Mouse (Mus musculus): ENCODE results near the gene Pkd1l2. TPM values are rescaled to one million over a fixed set of nuclear protein-coding genes. Genes with fewer than 3 reads are reported as not detected.

Gene Pkd1l2
- polyA plus RNA-seq, 2 experiments = 0.07 to 0.16 TPM

DNA sequence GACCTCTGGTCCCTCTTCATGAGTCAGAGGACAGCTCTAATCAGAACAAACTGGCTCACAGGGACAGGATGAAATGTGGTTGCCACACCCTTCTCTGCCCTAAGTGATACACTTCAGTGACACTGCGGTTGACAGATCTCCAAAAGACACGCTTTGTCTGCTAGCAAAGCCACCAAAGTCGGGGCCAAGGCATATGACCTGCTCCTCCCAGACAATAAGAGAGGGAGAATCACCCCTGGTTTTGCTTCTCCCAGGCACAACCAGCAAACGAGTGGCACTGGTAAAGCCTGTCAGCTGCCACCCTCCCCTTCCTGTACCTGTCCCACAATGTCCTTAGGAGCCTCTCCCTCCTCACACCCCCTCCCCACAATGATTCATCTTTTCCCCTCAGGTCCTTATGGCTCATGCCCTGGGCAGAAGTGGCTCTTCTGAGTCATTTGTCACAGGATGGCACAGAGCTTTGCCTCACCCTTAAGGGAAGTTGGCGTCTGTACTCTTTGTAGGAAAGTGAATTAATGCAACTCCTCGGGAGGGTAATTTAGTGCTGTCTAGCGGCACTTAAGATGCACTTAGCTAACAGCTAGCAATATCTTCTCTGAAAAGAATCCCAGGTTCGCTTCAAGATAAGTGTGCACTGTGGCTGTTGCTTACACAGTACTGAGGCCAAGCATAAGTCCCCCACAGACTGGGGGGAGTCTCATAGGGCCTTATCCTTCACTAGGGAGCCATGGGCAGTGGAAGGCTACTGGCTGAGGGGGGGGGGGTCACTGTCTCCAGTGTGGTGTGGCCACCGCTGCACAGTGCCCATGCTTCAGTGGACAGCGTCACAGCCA, 7.7 kb downstream of the Pkd1l2 start:
- no peak for DNase-seq (ENCODE audit: low spot score)
- Histone ChIP-seq H3K4me3 (replicated peaks; ENCODE audit: low read length) (no peak overlapping the region), H3K9ac (ENCODE audit: low read depth, low read length, severe bottlenecking) (no peak overlapping the region), H3K9me3 (ENCODE audit: control insufficient read depth, low read length) (no peaks in the 10 kb centered on the region), H3K36me3 (ENCODE audit: control insufficient read depth, insufficient read depth, low read length) (no peaks in the 10 kb centered on the region), H3K4me1 (ENCODE audit: control insufficient read depth, insufficient read depth, low read length) (no peaks in the 10 kb centered on the region), H3K27me3 (ENCODE audit: control insufficient read depth, insufficient read depth, low read length) (no peaks in the 10 kb centered on the region), H3K4me2 (replicated peaks; ENCODE audit: low read depth, low read length, severe bottlenecking) (no peak overlapping the region), H3K27ac (replicated peaks; ENCODE audit: low read depth, low read length) (no peak overlapping the region)
- no peak for ATAC-seq (ENCODE audit: low FRiP score, low read depth)
- TF ChIP-seq POLR2A (IDR thresholded peaks at IDR 0.05; ENCODE audit: borderline replicate concordance, extremely low read depth, insufficient read depth, insufficient read length) = no peak
- WGBS = 63% methylated on average over 10 of the region's 10 CpGs

DNA sequence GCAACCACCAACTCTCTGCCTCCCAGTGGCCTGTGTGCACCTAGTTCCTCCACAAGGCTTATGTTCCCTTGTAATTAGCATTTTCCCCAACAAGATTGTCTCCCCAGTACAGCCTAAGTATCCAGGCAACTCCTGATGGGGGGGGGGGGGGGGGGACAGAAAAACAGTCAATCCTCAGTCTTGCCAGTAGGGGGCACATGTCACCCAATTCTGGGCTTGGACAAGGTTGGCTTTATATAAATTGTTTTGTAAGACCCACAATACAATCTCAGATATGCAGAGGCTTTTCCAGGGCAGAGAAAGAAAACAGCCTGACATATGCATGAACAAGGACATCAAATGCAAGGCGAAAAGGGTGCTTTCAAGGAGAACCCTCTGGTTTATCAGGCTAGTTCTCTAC, 12.5 kb downstream of the Pkd1l2 start:
- no peak for ATAC-seq (ENCODE audit: low FRiP score, low read depth)
- no peaks in the 10 kb centered on the region for H3K9me3 ChIP-seq (ENCODE audit: control insufficient read depth, low read length)
- no peak overlapping the region for H3K27ac ChIP-seq (replicated peaks; ENCODE audit: low read depth, low read length)
- no peaks in the 10 kb centered on the region for H3K27me3 ChIP-seq (ENCODE audit: control insufficient read depth, insufficient read depth, low read length)
- H3K4me2 ChIP-seq (replicated peaks; ENCODE audit: low read depth, low read length, severe bottlenecking) = no peak overlapping the region
- no peak overlapping the region for H3K9ac ChIP-seq (ENCODE audit: low read depth, low read length, severe bottlenecking)
- H3K4me3 ChIP-seq (replicated peaks; ENCODE audit: low read length) = no peak overlapping the region
- WGBS = 91% methylated on average over 1 of the region's 1 CpGs
- no peaks in the 10 kb centered on the region for H3K36me3 ChIP-seq (ENCODE audit: control insufficient read depth, insufficient read depth, low read length)
- no peak for DNase-seq (ENCODE audit: low spot score)
- TF ChIP-seq POLR2A (IDR thresholded peaks at IDR 0.05; ENCODE audit: borderline replicate concordance, extremely low read depth, insufficient read depth, insufficient read length) = no peak
- no peaks in the 10 kb centered on the region for H3K4me1 ChIP-seq (ENCODE audit: control insufficient read depth, insufficient read depth, low read length)

DNA sequence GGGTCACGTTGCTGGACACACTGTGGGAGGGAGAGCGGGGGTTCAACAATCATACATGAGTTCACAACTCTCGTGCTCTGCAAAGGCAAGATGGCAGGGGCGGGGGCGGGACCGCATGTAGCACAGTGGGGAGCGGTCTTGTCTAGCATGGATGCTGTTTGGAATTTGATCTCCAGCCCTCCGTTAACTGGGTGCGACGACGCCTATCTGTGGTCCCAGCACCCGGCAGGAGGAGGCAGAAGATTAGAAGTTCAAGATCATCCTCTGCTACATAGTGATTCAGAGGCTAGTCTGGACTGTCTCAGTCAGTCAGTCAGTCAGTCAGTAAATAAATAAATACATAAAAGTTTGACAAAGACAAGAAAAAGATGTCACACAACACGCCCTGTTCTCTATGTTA, 14.0 kb downstream of the Pkd1l2 start:
- DNase-seq (ENCODE audit: low spot score) = no peak
- TF ChIP-seq POLR2A (IDR thresholded peaks at IDR 0.05; ENCODE audit: borderline replicate concordance, extremely low read depth, insufficient read depth, insufficient read length) = no peak
- H3K27me3 ChIP-seq (ENCODE audit: control insufficient read depth, insufficient read depth, low read length) = no peaks in the 10 kb centered on the region
- H3K4me2 ChIP-seq (replicated peaks; ENCODE audit: low read depth, low read length, severe bottlenecking) = no peak overlapping the region
- no peak overlapping the region for H3K9ac ChIP-seq (ENCODE audit: low read depth, low read length, severe bottlenecking)
- WGBS = 70% methylated on average over 13 of the region's 13 CpGs
- H3K9me3 ChIP-seq (ENCODE audit: control insufficient read depth, low read length) = no peaks in the 10 kb centered on the region
- no peak overlapping the region for H3K4me3 ChIP-seq (replicated peaks; ENCODE audit: low read length)
- H3K4me1 ChIP-seq (ENCODE audit: control insufficient read depth, insufficient read depth, low read length) = no peaks in the 10 kb centered on the region
- H3K36me3 ChIP-seq (ENCODE audit: control insufficient read depth, insufficient read depth, low read length) = no peaks in the 10 kb centered on the region
- no peak overlapping the region for H3K27ac ChIP-seq (replicated peaks; ENCODE audit: low read depth, low read length)
- ATAC-seq (ENCODE audit: low FRiP score, low read depth) = no peak

DNA sequence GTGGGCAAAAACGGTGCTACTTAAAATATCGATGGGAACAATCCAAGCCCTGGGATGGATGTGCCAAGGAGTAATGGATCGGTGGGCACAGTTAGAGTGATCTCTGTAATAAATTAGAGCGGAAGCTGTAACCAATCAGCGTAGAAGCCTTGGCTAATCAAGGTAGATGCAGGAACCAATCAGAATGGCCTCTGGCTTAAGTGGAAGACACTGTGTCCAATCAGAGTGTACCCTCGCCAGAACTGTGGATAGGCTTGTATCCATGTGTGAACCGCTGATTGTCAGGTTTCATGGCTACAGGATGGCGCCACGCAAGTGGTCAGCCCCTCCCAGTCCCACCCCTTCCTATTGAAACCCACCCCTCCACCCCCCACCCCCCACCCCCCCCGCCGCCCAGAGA, 14.9 kb downstream of the Pkd1l2 start:
- no peak overlapping the region for H3K4me2 ChIP-seq (replicated peaks; ENCODE audit: low read depth, low read length, severe bottlenecking)

DNA sequence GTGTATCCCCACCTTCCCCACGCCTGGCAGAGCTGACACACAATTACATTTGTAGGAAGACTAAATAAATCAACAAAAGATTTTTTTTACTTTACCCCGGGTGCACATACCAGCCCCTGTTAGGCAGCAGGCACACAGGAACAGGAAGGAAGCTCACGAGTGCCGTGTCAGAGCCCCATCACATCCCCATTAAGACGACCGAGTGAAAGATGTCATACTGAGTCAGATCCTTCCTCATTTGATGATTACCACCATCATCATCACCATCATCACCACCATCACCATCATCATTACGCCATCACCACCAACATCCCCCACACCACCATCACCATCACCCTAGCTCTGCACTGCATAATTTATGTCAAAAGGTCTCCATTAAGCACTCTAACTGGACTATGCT, 15.3 kb downstream of the Pkd1l2 start:
- WGBS = 83% methylated on average over 7 of the region's 7 CpGs
- no peaks in the 10 kb centered on the region for H3K4me1 ChIP-seq (ENCODE audit: control insufficient read depth, insufficient read depth, low read length)
- ATAC-seq (ENCODE audit: low FRiP score, low read depth) (no peak), DNase-seq (ENCODE audit: low spot score) (no peak)
- H3K27ac ChIP-seq (replicated peaks; ENCODE audit: low read depth, low read length) = no peak overlapping the region
- H3K4me3 ChIP-seq (replicated peaks; ENCODE audit: low read length) = no peak overlapping the region
- no peaks in the 10 kb centered on the region for H3K27me3 ChIP-seq (ENCODE audit: control insufficient read depth, insufficient read depth, low read length)
- TF ChIP-seq POLR2A (IDR thresholded peaks at IDR 0.05; ENCODE audit: borderline replicate concordance, extremely low read depth, insufficient read depth, insufficient read length) = no peak
- H3K4me2 ChIP-seq (replicated peaks; ENCODE audit: low read depth, low read length, severe bottlenecking) = no peak overlapping the region
- no peaks in the 10 kb centered on the region for H3K36me3 ChIP-seq (ENCODE audit: control insufficient read depth, insufficient read depth, low read length)
- H3K9me3 ChIP-seq (ENCODE audit: control insufficient read depth, low read length) = peaks cover 4% of the 10 kb centered on the region; the same call in 1 of the 2 replicates
- no peak overlapping the region for H3K9ac ChIP-seq (ENCODE audit: low read depth, low read length, severe bottlenecking)

More for the DNA sequence above, 14.9 kb downstream of the Pkd1l2 start:
- Histone ChIP-seq H3K36me3 (ENCODE audit: control insufficient read depth, insufficient read depth, low read length) (no peaks in the 10 kb centered on the region), H3K9me3 (ENCODE audit: control insufficient read depth, low read length) (peaks cover 1% of the 10 kb centered on the region; the same call in 1 of the 2 replicates), H3K27ac (replicated peaks; ENCODE audit: low read depth, low read length) (no peak overlapping the region), H3K4me3 (replicated peaks; ENCODE audit: low read length) (no peak overlapping the region), H3K9ac (ENCODE audit: low read depth, low read length, severe bottlenecking) (no peak overlapping the region), H3K27me3 (ENCODE audit: control insufficient read depth, insufficient read depth, low read length) (no peaks in the 10 kb centered on the region), H3K4me1 (ENCODE audit: control insufficient read depth, insufficient read depth, low read length) (no peaks in the 10 kb centered on the region)
- no peak for ATAC-seq (ENCODE audit: low FRiP score, low read depth)
- TF ChIP-seq POLR2A (IDR thresholded peaks at IDR 0.05; ENCODE audit: borderline replicate concordance, extremely low read depth, insufficient read depth, insufficient read length) = no peak
- no peak for DNase-seq (ENCODE audit: low spot score)
- WGBS = 81% methylated on average over 11 of the region's 11 CpGs

Data from limb, embryonic 14.5 days (tissue).